Mouse (Mus musculus): ENCODE data around the gene Fam186b.

- TF ChIP-seq CTCF (IDR thresholded peaks at IDR 0.05; ENCODE audit: low read depth) (no peak), EP300 (IDR thresholded peaks at IDR 0.05; ENCODE audit: low read depth) (no peak)
These were observed 44.0 kb upstream of the Fam186b start for GRCm38 (mm10) chr15:99339669-99340068.
